In genomic region chr9:106139763-106140162, GRCm38 (mm10) we compare ENCODE assay signal across 11 mouse cellular contexts. TPM values are rescaled to one million over a fixed set of nuclear protein-coding genes. Genes with fewer than 3 reads are reported as not detected.
DNase-seq lines count a peak whose midpoint lies in the region; ATAC-seq lines count a peak whose summit lies in the region.
"Had no signal": no experiment of that assay in that cellular context is flagged by ENCODE, and none has a peak within 500 bp of the region (broad histone marks: within the 10 kb centered on the region; RNA-seq: fewer than 3 reads in every experiment).

No protein-coding gene starts in this region.

- H3K4me2 ChIP-seq in hindbrain, embryonic 16.5 days (ENCODE audit: low read length), result no peak overlapping the region; the same call in 1 of the 2 replicates
- no peak overlapping the region for H3K4me2 ChIP-seq in neural tube, embryonic 15.5 days
- no peak overlapping the region for H3K4me2 ChIP-seq in liver, embryonic 11.5 days
- H3K4me2 ChIP-seq: embryonic facial prominence, embryonic 12.5 days; heart, embryonic 12.5 days; liver, embryonic 15.5 days had no signal

- ATAC-seq in hindbrain, embryonic 16.5 days, result peak; percentile 71
- ATAC-seq in neural tube, embryonic 15.5 days (ENCODE audit: low FRiP score), result peak; percentile 33
- ATAC-seq in liver, embryonic 11.5 days (replicated peaks; ENCODE audit: low FRiP score), result no peak

- no peak overlapping the region for H3K4me3 ChIP-seq in hindbrain, embryonic 16.5 days (ENCODE audit: low read length)
- H3K4me3 ChIP-seq in neural tube, embryonic 15.5 days (replicated peaks), result no peak overlapping the region
- no peak overlapping the region for H3K4me3 ChIP-seq in liver, embryonic 11.5 days (ENCODE audit: low read depth, low read length)
- H3K4me3 ChIP-seq: embryonic facial prominence, embryonic 12.5 days; heart, embryonic 12.5 days; liver, embryonic 15.5 days had no signal

- DNase-seq in cerebellum, postnatal 14 days, result peak; percentile 57 to 61
- no peak for DNase-seq in cerebellum, adult 9-10 months
- peak; percentile 52 for DNase-seq in right cerebral cortex, postnatal 4 days
- DNase-seq in right cerebral cortex, adult 2 months (ENCODE audit: low spot score in 2 of 2), result no peak
- DNase-seq in liver, embryonic 11.5 days (ENCODE audit: low spot score), result no peak
- DNase-seq in layer of hippocampus, adult 18-20 months (ENCODE audit: low spot score in 2 of 2), result no peak

- H3K36me3 ChIP-seq in hindbrain, embryonic 16.5 days (ENCODE audit: control insufficient read depth, insufficient read depth, low read length), result no peaks in the 10 kb centered on the region
- no peaks in the 10 kb centered on the region for H3K36me3 ChIP-seq in neural tube, embryonic 15.5 days
- H3K36me3 ChIP-seq in liver, embryonic 11.5 days (ENCODE audit: control insufficient read depth, insufficient read depth, low read length), result no peaks in the 10 kb centered on the region
- H3K36me3 ChIP-seq: embryonic facial prominence, embryonic 12.5 days; heart, embryonic 12.5 days; liver, embryonic 15.5 days had no signal

- H3K27me3 ChIP-seq in hindbrain, embryonic 16.5 days (replicated peaks; ENCODE audit: control insufficient read depth, insufficient read depth, low read length), result no peaks in the 10 kb centered on the region
- no peaks in the 10 kb centered on the region for H3K27me3 ChIP-seq in neural tube, embryonic 15.5 days (replicated peaks)
- H3K27me3 ChIP-seq in liver, embryonic 11.5 days (replicated peaks; ENCODE audit: control insufficient read depth, insufficient read depth, low read length), result no peaks in the 10 kb centered on the region
- H3K27me3 ChIP-seq: embryonic facial prominence, embryonic 12.5 days; liver, embryonic 15.5 days had no signal

- H3K27ac ChIP-seq in hindbrain, embryonic 16.5 days (ENCODE audit: low read depth, low read length), result 0 out of 2 replicates have a peak overlapping the region, but pooled peaks have one; percentile 10
- peak overlapping the region; percentile 42; the same call in 1 of the 2 replicates for H3K27ac ChIP-seq in neural tube, embryonic 15.5 days (replicated peaks)
- no peak overlapping the region for H3K27ac ChIP-seq in liver, embryonic 11.5 days (ENCODE audit: low read depth, low read length)
- H3K27ac ChIP-seq: embryonic facial prominence, embryonic 12.5 days; liver, embryonic 15.5 days had no signal

- WGBS in hindbrain, embryonic 16.5 days, result 29% methylated on average over 10 of the region's 10 CpGs
- WGBS in neural tube, embryonic 15.5 days, result 19% methylated on average over 10 of the region's 10 CpGs
- WGBS in liver, embryonic 11.5 days, result 73% methylated on average over 10 of the region's 10 CpGs

- H3K4me1 ChIP-seq in hindbrain, embryonic 16.5 days (ENCODE audit: control insufficient read depth, insufficient read depth, low read depth, low read length), result peaks cover 4% of the 10 kb centered on the region; the same call in 1 of the 2 replicates
- peaks cover 17% of the 10 kb centered on the region for H3K4me1 ChIP-seq in neural tube, embryonic 15.5 days
- no peaks in the 10 kb centered on the region for H3K4me1 ChIP-seq in liver, embryonic 11.5 days (replicated peaks; ENCODE audit: control insufficient read depth, insufficient read depth, low read length)
- H3K4me1 ChIP-seq: embryonic facial prominence, embryonic 12.5 days; heart, embryonic 12.5 days; liver, embryonic 15.5 days had no signal

- no peaks in the 10 kb centered on the region for H3K9me3 ChIP-seq in hindbrain, embryonic 16.5 days (ENCODE audit: control insufficient read depth, low read length)
- H3K9me3 ChIP-seq in neural tube, embryonic 15.5 days (replicated peaks), result no peaks in the 10 kb centered on the region
- no peaks in the 10 kb centered on the region for H3K9me3 ChIP-seq in liver, embryonic 11.5 days (ENCODE audit: control insufficient read depth, low read length)
- H3K9me3 ChIP-seq: embryonic facial prominence, embryonic 12.5 days; heart, embryonic 12.5 days; liver, embryonic 15.5 days had no signal

- no peak overlapping the region; the same call in 1 of the 2 replicates for H3K9ac ChIP-seq in hindbrain, embryonic 16.5 days (ENCODE audit: low read depth, low read length)
- H3K9ac ChIP-seq in neural tube, embryonic 15.5 days (replicated peaks), result no peak overlapping the region
- no peak overlapping the region for H3K9ac ChIP-seq in liver, embryonic 11.5 days (ENCODE audit: low read depth, low read length)
- H3K9ac ChIP-seq: embryonic facial prominence, embryonic 12.5 days; heart, embryonic 12.5 days; liver, embryonic 15.5 days had no signal

RNA-seq across cellular contexts. Expression of gene Glyctk, which starts 18.2 kb away (rescaled TPM):
- polyA plus RNA-seq in hindbrain, embryonic 16.5 days (2015; fragmentation: Nextera tagmentation; extraction: Ambion mirVana), result 2.1 TPM in 2 replicates
- 2.3 and 2.7 TPM in 2 replicates for polyA plus RNA-seq in neural tube, embryonic 15.5 days (2015; fragmentation: Nextera tagmentation; extraction: Ambion mirVana)
- polyA plus RNA-seq in liver, embryonic 11.5 days (2014; fragmentation: Nextera tagmentation; extraction: Ambion mirVana), result 12.4 and 15.7 TPM in 2 replicates
- total RNA-seq in layer of hippocampus, adult 18-20 months (2021), result 1 to 10 TPM; 4.2 to 4.8 TPM

RNA-seq across cellular contexts. Expression of gene Wdr82, which starts 31.0 kb away (rescaled TPM):
- 26.7 and 30.6 TPM in 2 replicates for polyA plus RNA-seq in hindbrain, embryonic 16.5 days (2015; fragmentation: Nextera tagmentation; extraction: Ambion mirVana)
- polyA plus RNA-seq in neural tube, embryonic 15.5 days (2015; fragmentation: Nextera tagmentation; extraction: Ambion mirVana), result 28.6 and 32.1 TPM in 2 replicates
- polyA plus RNA-seq in liver, embryonic 11.5 days (2014; fragmentation: Nextera tagmentation; extraction: Ambion mirVana), result 18.8 TPM in 2 replicates
- total RNA-seq in layer of hippocampus, adult 18-20 months (2021), result 100 to 1,000 TPM; 130 to 137 TPM

RNA-seq across cellular contexts. Expression of gene Col6a4, which starts 43.2 kb away (rescaled TPM):
- polyA plus RNA-seq in hindbrain, embryonic 16.5 days (2015; fragmentation: Nextera tagmentation; extraction: Ambion mirVana), result 1.3 and 1.5 TPM in 2 replicates
- 1.2 and 3.5 TPM in 2 replicates for polyA plus RNA-seq in neural tube, embryonic 15.5 days (2015; fragmentation: Nextera tagmentation; extraction: Ambion mirVana)
- polyA plus RNA-seq in liver, embryonic 11.5 days (2014; fragmentation: Nextera tagmentation; extraction: Ambion mirVana), result not detected in 2 replicates
- total RNA-seq in layer of hippocampus, adult 18-20 months (2021), result 1 to 10 TPM; 2.2 to 2.6 TPM
- polyA plus RNA-seq: heart, embryonic 12.5 days; liver, embryonic 15.5 days had no signal

RNA-seq across cellular contexts. Expression of gene Ppm1m, which starts 59.8 kb away (rescaled TPM):
- polyA plus RNA-seq in hindbrain, embryonic 16.5 days (2015; fragmentation: Nextera tagmentation; extraction: Ambion mirVana), result 20.9 TPM in 2 replicates
- 16.9 and 20.5 TPM in 2 replicates for polyA plus RNA-seq in neural tube, embryonic 15.5 days (2015; fragmentation: Nextera tagmentation; extraction: Ambion mirVana)
- 25.3 and 26.9 TPM in 2 replicates for polyA plus RNA-seq in liver, embryonic 11.5 days (2014; fragmentation: Nextera tagmentation; extraction: Ambion mirVana)
- 10 to 100 TPM; 18.9 to 19.2 TPM for total RNA-seq in layer of hippocampus, adult 18-20 months (2021)

Comparison
In these comparisons a context has a peak if more than half of its experiments do, and no peak if none do; other contexts are left out.
1. DNase-seq: peak in cerebellum, postnatal 14 days (2 of 2) and right cerebral cortex, postnatal 4 days (single experiment); none in cerebellum, adult 9-10 months (single experiment), right cerebral cortex, adult 2 months (0 of 2), liver, embryonic 11.5 days (single experiment) and layer of hippocampus, adult 18-20 months (0 of 2).